Mouse (Mus musculus) forebrain, embryonic 13.5 days (tissue): Measurements from ENCODE around the gene Pknox2. TPM values are rescaled to one million over a fixed set of nuclear protein-coding genes. Genes with fewer than 3 reads are reported as not detected.

Experiments used
- ATAC-seq: fragments of 200-750 bp; cut with Nextera tagmentation; 2 replicates; pipeline ENCODE4 v1.8.0; 2017
- H3K27ac ChIP-seq: fragments of 300-500 bp; sonication (generic); 2 replicates; pipeline ENCODE4 v1.5.1; 2015; ENCODE audit warnings: inconsistent platforms, mild to moderate bottlenecking, moderate library complexity
- H3K27me3 ChIP-seq: fragments of 300-500 bp; sonication (generic); 2 replicates; pipeline ENCODE4 v1.6.1; 2015; ENCODE audit warnings: mild to moderate bottlenecking, inconsistent platforms
- H3K36me3 ChIP-seq: fragments of 300-500 bp; sonication (generic); 2 replicates; pipeline ENCODE4 v1.6.1; 2015; ENCODE audit warnings: mild to moderate bottlenecking, inconsistent platforms; ENCODE audit not compliant: poor library complexity, severe bottlenecking
- H3K4me1 ChIP-seq: fragments of 300-500 bp; sonication (generic); 2 replicates; pipeline ENCODE4 v1.6.1; 2015; ENCODE audit warnings: inconsistent platforms
- H3K4me2 ChIP-seq: fragments of 300-500 bp; sonication (generic); 2 replicates; pipeline ENCODE4 v1.6.1; 2015; ENCODE audit warnings: inconsistent platforms, mild to moderate bottlenecking, moderate library complexity
- H3K4me3 ChIP-seq: fragments of 300-500 bp; sonication (generic); 2 replicates; pipeline ENCODE4 v1.5.1; 2015; ENCODE audit warnings: mild to moderate bottlenecking, inconsistent platforms
- H3K9ac ChIP-seq: fragments of 300-500 bp; sonication (generic); 2 replicates; pipeline ENCODE4 v1.6.1; 2015; ENCODE audit warnings: mild to moderate bottlenecking, inconsistent platforms
- H3K9me3 ChIP-seq: fragments of 300-500 bp; sonication (generic); replicated peaks from 2 replicates; pipeline ENCODE4 v1.6.1; 2016; ENCODE audit warnings: inconsistent platforms
- WGBS: fragments of 180-500 bp; shearing (Covaris S2); methylation state at CpG from one replicate; pipeline ENCODE4 v1.1.7; 2015; 5-methylcytosine and 5-hydroxymethylcytosine counted together
- polyA plus RNA-seq: library from polyadenylated mRNA; unstranded; fragments of >200 nt; fragmentation: Nextera tagmentation; extraction: Ambion mirVana; gene quantifications from 2 replicates; pipeline ENCODE4 v1.2.1, GENCODE M21; 2015

Gene Pknox2
- polyA plus RNA-seq, 1 experiment from 2014 or later: 18.7 TPM

- Histone ChIP-seq H3K4me3 (no peak overlapping the region), H3K27ac (no peak overlapping the region; the same call in 1 of the 2 replicates), H3K9me3 (no peaks in the 10 kb centered on the region), H3K36me3 (no peaks in the 10 kb centered on the region), H3K4me1 (peaks cover 33% of the 10 kb centered on the region), H3K27me3 (no peaks in the 10 kb centered on the region), H3K4me2 (no peak overlapping the region), H3K9ac (no peak overlapping the region)
- 4% methylated on average over 5 of the region's 5 CpGs for WGBS
- no peak for ATAC-seq
These were observed 54.1 kb downstream of the Pknox2 start for GRCm38 (mm10) chr9:37093086-37093485.

- Histone ChIP-seq H3K36me3 (no peaks in the 10 kb centered on the region), H3K27ac (no peak overlapping the region), H3K9ac (no peak overlapping the region), H3K4me2 (no peak overlapping the region), H3K9me3 (no peaks in the 10 kb centered on the region), H3K4me1 (peaks cover 45% of the 10 kb centered on the region), H3K27me3 (no peaks in the 10 kb centered on the region), H3K4me3 (no peak overlapping the region)
- ATAC-seq: peak; percentile 53; the same call in 1 of the 2 replicates
- 19% methylated on average over 6 of the region's 6 CpGs for WGBS
These were observed 57.1 kb downstream of the Pknox2 start for GRCm38 (mm10) chr9:37089894-37090652.

- Histone ChIP-seq H3K9ac (no peak overlapping the region), H3K9me3 (no peaks in the 10 kb centered on the region), H3K36me3 (no peaks in the 10 kb centered on the region), H3K4me2 (no peak overlapping the region), H3K4me1 (peaks cover 26% of the 10 kb centered on the region), H3K27ac (no peak overlapping the region), H3K4me3 (no peak overlapping the region), H3K27me3 (no peaks in the 10 kb centered on the region)
- WGBS: 50% methylated on average over 2 of the region's 2 CpGs
- peak; percentile 50; the same call in 1 of the 2 replicates for ATAC-seq
These were observed 61.8 kb downstream of the Pknox2 start for GRCm38 (mm10) chr9:37085370-37085769.

GRCm38 (mm10) chr9:37082246-37082645 is 65.0 kb downstream of the Pknox2 start:
- 97% methylated on average over 10 of the region's 10 CpGs for WGBS
- no peak overlapping the region for H3K9ac ChIP-seq
- no peak overlapping the region for H3K4me2 ChIP-seq
- no peaks in the 10 kb centered on the region for H3K36me3 ChIP-seq
- H3K27ac ChIP-seq: no peak overlapping the region
- no peaks in the 10 kb centered on the region for H3K27me3 ChIP-seq
- ATAC-seq: no peak
- H3K4me3 ChIP-seq: no peak overlapping the region
- no peaks in the 10 kb centered on the region for H3K9me3 ChIP-seq
- H3K4me1 ChIP-seq: peaks cover 24% of the 10 kb centered on the region

GRCm38 (mm10) chr9:37080309-37080708 is 66.9 kb downstream of the Pknox2 start:
- no peak overlapping the region for H3K27ac ChIP-seq
- no peak overlapping the region for H3K9ac ChIP-seq
- H3K4me3 ChIP-seq: no peak overlapping the region
- H3K9me3 ChIP-seq: no peaks in the 10 kb centered on the region
- no peaks in the 10 kb centered on the region for H3K36me3 ChIP-seq
- H3K4me2 ChIP-seq: no peak overlapping the region
- peaks cover 30% of the 10 kb centered on the region for H3K4me1 ChIP-seq
- no peaks in the 10 kb centered on the region for H3K27me3 ChIP-seq
- no peak for ATAC-seq
- WGBS: 90% methylated on average over 6 of the region's 6 CpGs

GRCm38 (mm10) chr9:37077063-37077418 is 70.2 kb downstream of the Pknox2 start:
- no peaks in the 10 kb centered on the region for H3K9me3 ChIP-seq
- H3K4me3 ChIP-seq: no peak overlapping the region
- H3K9ac ChIP-seq: no peak overlapping the region
- peaks cover 37% of the 10 kb centered on the region for H3K4me1 ChIP-seq
- H3K4me2 ChIP-seq: peak overlapping the region; percentile 46
- H3K27ac ChIP-seq: peak overlapping the region; percentile 86
- H3K27me3 ChIP-seq: 0 out of 2 replicates have a peak, but pooled peaks cover 5% of the 10 kb centered on the region
- H3K36me3 ChIP-seq: no peaks in the 10 kb centered on the region
- WGBS: 25% methylated on average over 2 of the region's 2 CpGs
- ATAC-seq: peak; percentile 61

- Histone ChIP-seq H3K4me1 (peaks cover 37% of the 10 kb centered on the region), H3K36me3 (no peaks in the 10 kb centered on the region), H3K4me2 (peak overlapping the region; percentile 46), H3K4me3 (0 out of 2 replicates have a peak overlapping the region, but pooled peaks have one; percentile 13), H3K27ac (peak overlapping the region; percentile 86), H3K27me3 (0 out of 2 replicates have a peak, but pooled peaks cover 5% of the 10 kb centered on the region), H3K9me3 (no peaks in the 10 kb centered on the region), H3K9ac (peak overlapping the region; percentile 54; the same call in 1 of the 2 replicates)
- peak; percentile 92 for ATAC-seq
- under 1% methylated on average over 15 of the region's 15 CpGs for WGBS
These were observed 70.7 kb downstream of the Pknox2 start for GRCm38 (mm10) chr9:37076386-37077062.

GRCm38 (mm10) chr9:37075903-37076302 is 71.3 kb downstream of the Pknox2 start:
- H3K27ac ChIP-seq: peak overlapping the region; percentile 86
- peaks cover 38% of the 10 kb centered on the region for H3K4me1 ChIP-seq
- 34% methylated on average over 4 of the region's 4 CpGs for WGBS
- no peaks in the 10 kb centered on the region for H3K36me3 ChIP-seq
- ATAC-seq: peak; percentile 5; the same call in 1 of the 2 replicates
- H3K4me3 ChIP-seq: no peak overlapping the region
- peak overlapping the region; percentile 38; the same call in 1 of the 2 replicates for H3K9ac ChIP-seq
- H3K9me3 ChIP-seq: no peaks in the 10 kb centered on the region
- H3K4me2 ChIP-seq: peak overlapping the region; percentile 46
- 0 out of 2 replicates have a peak, but pooled peaks cover 5% of the 10 kb centered on the region for H3K27me3 ChIP-seq

GRCm38 (mm10) chr9:37069391-37070312 is 77.6 kb downstream of the Pknox2 start:
- no peak for ATAC-seq
- WGBS: 86% methylated on average over 6 of the region's 6 CpGs
- Histone ChIP-seq H3K9ac (no peak overlapping the region), H3K27me3 (0 out of 2 replicates have a peak, but pooled peaks cover 5% of the 10 kb centered on the region), H3K36me3 (no peaks in the 10 kb centered on the region), H3K4me2 (no peak overlapping the region), H3K4me1 (peaks cover 44% of the 10 kb centered on the region), H3K27ac (no peak overlapping the region), H3K4me3 (no peak overlapping the region), H3K9me3 (no peaks in the 10 kb centered on the region)

GRCm38 (mm10) chr9:37067473-37067830 is 79.8 kb downstream of the Pknox2 start:
- Histone ChIP-seq H3K9me3 (no peaks in the 10 kb centered on the region), H3K27ac (0 out of 2 replicates have a peak overlapping the region, but pooled peaks have one; percentile 65), H3K4me3 (no peak overlapping the region), H3K36me3 (no peaks in the 10 kb centered on the region), H3K4me2 (no peak overlapping the region), H3K9ac (no peak overlapping the region), H3K27me3 (no peaks in the 10 kb centered on the region), H3K4me1 (peaks cover 38% of the 10 kb centered on the region)
- 0 out of 2 replicates have a peak, but pooled peaks have one; percentile 16 for ATAC-seq
- WGBS: 48% methylated on average over 5 of the region's 5 CpGs

- Histone ChIP-seq H3K4me1 (peaks cover 36% of the 10 kb centered on the region), H3K4me2 (no peak overlapping the region), H3K27ac (peak overlapping the region; percentile 65), H3K9me3 (no peaks in the 10 kb centered on the region), H3K9ac (no peak overlapping the region), H3K4me3 (no peak overlapping the region), H3K27me3 (no peaks in the 10 kb centered on the region), H3K36me3 (no peaks in the 10 kb centered on the region)
- WGBS: 46% methylated on average over 8 of the region's 8 CpGs
- peak; percentile 53; the same call in 1 of the 2 replicates for ATAC-seq
These were observed 80.3 kb downstream of the Pknox2 start for GRCm38 (mm10) chr9:37066732-37067472.
